Mouse (Mus musculus): ENCODE measurements at regions not wholly inside any gene's neighbourhood (a gene's known extent, or its start where the extent isn't known, plus 50 kb on each side); places are given as distances from the start of the nearest gene placed in this dataset.

DNA sequence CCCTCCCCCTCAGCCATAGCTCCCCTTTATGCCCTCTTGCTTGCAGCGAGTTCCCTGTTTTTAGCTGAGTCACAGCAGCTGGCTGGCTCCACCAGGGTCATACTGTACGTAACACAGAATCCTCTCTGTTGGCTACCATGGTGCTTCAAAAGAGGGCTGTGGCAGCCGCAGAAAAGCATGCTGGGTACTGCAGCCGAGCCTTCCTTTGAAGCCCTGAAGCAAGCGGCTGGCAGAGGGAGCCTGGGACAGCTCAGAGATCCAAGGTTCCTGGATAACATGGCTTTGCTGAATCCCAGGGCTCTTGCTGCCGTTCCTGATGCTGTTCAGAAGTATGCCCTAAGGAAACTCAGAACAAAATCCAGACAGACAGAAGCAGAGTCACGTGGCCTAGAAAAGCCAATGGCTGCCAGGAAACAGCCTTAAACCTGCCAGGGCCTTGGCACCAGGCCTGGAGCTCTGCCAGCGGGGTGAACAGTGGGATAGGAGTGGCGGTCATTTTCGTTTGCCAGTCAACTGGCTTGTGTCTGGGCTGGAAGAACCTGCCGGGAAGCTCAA, 2887.4 kb upstream of the Gm7489 start:
- no peak for TF ChIP-seq POLR2A (IDR thresholded peaks at IDR 0.05; ENCODE audit: low read depth, low read length)
- no peak for TF ChIP-seq CTCF (IDR thresholded peaks at IDR 0.05; ENCODE audit: extremely low read depth, insufficient read length, insufficient replicate concordance, low read depth, low read length)

Measured in small intestine, adult 2 months (tissue).